Mouse (Mus musculus) urinary bladder, postnatal 25 days (tissue): ENCODE measurements around the gene Yod1.

Experiments used
- DNase-seq: peaks from one replicate; pipeline ENCODE4 v3.0.0; 2022; ENCODE audit warnings: low spot score

Gene Yod1

GRCm38 (mm10) chr1:130717291-130717871 lies at the start of gene Yod1:
Gene Yod1, plus strand, starts transcription at chr1:130717327.
- peak; percentile 90 for DNase-seq

DNA sequence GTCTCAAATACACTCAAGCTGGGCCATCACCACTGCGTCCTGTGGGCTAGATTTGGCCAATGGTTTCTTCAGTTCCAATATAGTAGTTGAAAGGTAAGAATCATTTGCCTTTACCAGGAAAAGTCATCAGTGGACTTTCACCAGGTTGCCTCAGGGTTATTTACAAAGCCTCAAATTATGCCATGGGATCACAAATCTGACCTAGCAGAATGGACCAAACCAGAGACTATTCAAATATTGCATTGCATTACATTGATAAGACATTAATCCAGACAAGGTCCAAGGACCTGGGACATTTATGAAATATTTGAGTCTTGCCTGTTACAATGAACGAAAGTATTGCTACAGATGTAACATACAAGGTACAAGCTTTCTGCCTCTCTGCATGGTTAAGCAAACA lies 38.6 kb upstream of the Yod1 start:
- DNase-seq = no peak

- DNase-seq = no peak
Observed at GRCm38 (mm10) chr1:130681075-130681474, 36.1 kb upstream of the Yod1 start.

DNA sequence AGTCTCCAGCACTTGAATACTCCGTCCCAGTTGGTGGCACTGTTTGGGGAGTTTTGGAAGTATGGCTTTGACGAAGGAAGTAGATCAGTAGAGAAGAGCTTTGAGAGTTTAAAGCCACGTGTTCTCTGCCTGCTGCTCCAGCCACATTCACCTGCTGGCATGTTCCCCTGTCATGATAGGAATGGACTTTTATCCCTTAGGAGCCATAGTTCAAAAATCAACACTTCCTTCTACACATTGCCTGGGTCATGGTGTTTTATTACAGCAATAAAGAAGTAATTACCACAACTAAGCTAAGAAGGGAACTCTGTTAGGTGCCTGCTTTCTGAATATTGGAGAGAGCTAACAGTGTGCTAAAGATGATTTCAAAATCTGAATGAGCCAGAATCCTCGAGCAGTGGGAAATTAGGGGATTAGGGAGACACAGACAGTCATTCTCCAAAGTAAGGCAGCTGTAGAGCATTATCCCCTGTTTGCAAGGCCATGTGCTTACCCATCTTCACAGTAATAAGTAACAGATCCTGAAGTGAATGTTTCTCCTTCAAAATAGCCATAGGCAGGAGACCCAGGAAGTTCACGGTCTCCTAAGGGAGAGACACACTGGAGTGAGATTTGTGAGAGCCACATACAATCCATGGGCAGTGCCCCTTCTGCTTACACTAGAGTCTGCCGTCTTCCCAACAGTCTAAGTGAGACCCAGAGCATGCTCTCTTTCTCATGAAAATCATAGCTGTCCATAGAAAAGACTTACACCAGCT lies 35.3 kb upstream of the Yod1 start:
- DNase-seq = no peak

DNA sequence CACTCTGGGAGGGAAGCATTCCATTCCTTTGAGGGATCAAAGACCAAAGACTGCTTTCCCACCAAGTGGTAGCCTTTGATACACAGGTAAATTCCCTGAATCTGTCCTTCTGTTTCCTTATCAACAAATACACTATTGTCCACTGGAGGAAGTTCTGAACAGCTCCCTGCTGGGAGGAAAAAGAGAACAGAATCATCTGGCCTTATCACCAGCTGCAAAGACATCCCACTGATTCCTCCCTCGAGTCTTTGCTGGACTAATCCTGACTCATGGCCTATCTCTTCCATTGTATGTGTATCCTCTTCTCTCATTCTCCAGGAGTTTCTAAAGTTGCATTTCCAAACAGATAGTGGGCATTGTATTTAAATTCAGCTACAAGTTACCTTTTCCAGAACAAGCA lies 33.2 kb upstream of the Yod1 start:
- DNase-seq = no peak

DNA sequence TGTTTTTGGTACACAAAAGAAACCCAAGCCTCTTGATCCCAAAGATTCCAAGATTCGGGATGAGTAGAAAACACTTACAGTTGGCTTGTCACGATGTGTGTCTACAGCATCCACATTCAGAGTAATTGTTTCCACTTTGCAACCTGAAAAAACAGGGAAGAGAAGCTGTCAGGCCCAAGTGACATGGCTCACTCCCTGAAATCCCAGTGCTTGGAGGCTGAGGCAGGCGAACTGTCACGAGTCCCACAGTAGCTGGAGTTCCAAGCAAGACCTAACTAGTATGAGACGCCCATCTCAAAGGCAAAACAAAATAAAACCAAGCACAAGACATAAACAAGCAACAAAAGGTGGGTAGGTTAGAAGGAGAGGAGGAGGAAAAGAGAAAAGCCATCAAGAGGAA lies 18.5 kb upstream of the Yod1 start:
- DNase-seq = no peak

GRCm38 (mm10) chr1:130699937-130700633 lies 17.0 kb upstream of the Yod1 start:
- DNase-seq = no peak

GRCm38 (mm10) chr1:130701976-130702375 lies 15.2 kb upstream of the Yod1 start:
- no peak for DNase-seq

DNA sequence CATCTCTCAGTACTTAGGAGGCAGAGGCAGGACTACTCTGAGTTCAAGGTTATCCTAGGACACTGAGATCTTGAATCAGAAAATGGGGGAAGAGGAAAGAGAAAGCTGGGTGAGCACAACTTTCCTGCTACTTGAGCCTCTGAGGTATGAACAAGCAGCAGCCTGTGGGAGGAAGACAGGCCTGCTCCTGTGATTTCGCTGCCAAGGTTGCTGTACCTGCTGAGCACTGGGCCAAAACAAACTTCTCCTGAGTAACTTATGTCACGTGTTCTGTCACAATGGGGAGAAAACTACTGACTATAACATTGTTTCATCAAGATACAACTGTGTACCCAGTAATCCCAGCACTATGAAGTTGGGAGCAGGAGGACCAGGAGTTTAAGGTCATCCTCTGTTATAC lies 13.5 kb upstream of the Yod1 start:
- DNase-seq = no peak

GRCm38 (mm10) chr1:130710283-130711080 lies 6.6 kb upstream of the Yod1 start:
- no peak for DNase-seq

DNA sequence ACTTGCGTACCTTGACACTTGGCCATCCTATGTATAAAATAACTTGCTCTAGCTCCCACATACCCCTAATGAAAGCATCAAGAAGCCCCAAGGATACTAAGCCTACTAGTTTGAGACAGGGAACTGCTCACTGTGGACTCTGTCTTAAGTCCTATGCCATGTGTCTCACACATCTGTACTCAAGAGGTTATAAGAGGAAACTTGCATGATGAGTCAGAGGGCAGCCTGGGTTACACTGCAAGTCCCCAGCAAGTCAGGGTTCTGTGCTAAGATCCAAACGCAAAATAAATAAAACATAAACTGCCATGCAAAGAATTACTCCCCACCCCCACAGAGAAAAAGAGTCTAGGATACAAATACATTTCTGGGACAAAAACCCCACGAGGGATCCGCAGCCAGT lies 3.1 kb upstream of the Yod1 start:
- no peak for DNase-seq

DNA sequence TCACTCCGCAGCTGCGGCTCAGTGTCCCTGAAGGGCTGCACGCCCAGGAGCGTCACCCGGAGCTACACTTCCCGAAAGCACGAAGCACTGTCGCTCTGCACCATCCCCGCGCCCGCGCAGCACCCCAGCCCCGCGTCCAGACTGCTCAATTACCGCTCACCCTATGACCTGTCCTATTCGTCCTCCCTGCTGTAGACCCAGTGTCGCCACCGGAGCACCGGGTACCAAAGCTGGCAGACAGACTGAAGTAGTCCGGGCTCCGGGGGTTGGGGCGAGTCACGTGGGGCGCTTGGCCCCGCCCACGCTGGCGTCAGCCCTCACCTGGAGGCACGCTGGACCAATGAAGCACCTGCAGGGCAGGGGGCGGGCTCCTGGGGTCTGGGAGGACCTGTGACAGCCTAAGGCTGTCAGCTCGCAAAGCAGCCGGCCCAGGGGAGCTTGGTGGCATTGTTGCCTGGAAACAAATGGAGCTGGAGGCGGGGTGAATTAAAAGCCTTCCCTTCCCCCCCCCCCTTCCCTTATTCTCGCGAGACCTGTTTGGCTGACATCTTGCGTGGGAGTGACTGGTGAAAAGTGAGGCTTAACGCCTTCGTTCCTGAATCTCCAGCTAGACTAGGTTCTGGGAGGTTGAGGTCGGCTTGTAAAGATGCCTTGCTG lies 1.4 kb upstream of the Yod1 start, which contains the start of gene Gm29427:
Gene Gm29427 (minus strand): TSS at position 239 of the 657 bp plus-strand sequence.
- peak; percentile 89 for DNase-seq

GRCm38 (mm10) chr1:130716218-130716512 lies 962 bp upstream of the Yod1 start:
- no peak for DNase-seq

DNA sequence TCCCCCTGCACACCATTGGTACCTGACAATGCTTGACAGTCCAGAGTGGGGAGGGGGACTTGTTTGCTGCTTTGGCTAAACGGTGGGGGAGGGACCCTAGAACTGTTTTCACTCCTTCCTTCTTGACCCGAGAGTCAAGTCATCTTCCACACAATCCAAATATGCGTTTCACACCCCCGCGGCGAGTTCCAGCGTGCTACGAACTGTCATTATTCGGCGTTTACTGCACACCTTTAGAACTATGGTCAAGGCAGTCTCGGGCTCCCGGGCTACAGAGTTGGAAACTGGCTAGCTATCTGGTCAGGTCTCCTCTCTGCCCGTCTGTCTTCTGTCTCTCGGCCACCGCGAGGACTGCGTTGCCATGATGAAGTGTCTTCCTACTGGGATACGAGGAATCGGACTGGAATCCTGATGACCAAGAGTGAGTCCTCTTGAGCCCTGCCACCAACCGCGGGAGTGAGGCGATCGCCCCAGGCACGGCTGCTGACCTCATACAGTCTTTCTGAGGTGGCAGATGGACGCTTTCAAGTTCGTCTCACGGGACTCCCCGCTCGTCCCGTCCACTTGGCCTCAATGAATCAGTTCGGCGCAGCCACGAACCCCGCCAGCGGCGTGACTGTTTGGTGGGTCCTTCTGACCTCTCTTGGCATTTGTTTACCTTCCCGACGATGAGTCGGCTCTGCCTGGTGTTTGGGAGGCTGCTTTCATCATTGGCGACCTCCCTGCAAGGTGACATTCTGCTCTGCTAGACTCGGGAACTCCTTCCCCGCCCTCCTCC lies 425 bp upstream of the Yod1 start:
- no peak for DNase-seq

GRCm38 (mm10) chr1:130724206-130724605 lies 7.1 kb downstream of the Yod1 start:
- no peak for DNase-seq

GRCm38 (mm10) chr1:130726396-130726795 lies 9.3 kb downstream of the Yod1 start:
- no peak for DNase-seq

DNA sequence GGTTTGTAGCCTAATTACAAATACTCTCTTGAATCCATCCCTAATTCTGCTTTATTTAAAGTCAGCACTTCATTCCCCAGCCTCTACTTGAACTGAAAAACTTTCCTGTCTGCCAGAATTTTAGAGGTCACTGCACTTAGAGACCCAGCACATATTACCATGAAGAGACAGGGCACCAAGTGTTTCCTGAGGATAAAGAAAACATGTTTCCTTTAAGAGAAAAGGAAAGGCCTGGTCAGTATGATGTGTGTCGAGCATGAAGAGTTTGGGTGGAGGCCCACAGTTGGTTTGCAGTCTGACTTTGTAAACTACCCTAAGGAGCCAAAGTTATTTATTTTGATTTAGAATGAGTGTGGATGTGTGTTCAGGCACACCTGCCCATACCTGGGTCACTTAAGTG lies 10.9 kb downstream of the Yod1 start:
- DNase-seq = no peak

DNA sequence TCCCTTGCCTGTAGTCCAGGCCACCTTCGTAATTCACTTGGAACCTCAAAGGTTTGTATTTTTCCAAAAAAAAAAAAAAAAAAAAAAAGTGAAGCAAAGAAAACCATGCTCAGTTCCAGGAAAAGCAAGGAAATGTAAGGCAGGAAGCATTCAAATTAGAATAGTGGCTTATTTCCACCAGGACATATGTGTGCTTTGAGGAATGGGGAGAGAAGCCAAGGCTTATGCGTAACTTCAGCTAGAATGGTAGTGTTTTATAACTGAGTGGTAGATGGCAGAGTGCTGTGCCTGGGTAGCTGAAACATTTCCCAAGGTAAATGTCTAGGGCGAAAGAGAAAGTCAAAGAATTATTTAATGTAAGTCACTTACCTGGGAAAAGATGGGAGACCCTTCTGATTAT lies 11.6 kb downstream of the Yod1 start:
- DNase-seq = no peak

DNA sequence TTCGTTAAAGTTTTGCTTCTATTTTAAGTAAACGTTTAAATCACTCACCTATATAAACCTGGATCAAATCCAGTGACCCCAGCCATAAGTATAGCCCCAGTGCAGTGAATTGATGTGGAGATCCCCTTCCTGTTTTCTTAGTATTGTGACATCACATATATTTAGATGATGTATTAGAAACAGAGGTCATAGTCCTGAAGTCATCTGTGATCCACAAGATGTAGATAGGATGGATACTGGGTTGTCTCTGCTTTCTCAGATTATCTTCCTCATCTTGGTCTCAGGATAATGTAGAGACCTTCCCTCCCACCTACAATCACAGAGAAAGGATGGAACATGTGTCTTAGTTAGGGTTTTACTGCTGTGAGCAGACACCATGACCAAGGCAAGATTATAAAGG lies 12.0 kb downstream of the Yod1 start, which contains the start of gene Pfkfb2:
Gene Pfkfb2 (minus strand): TSS at position 101 of the 400 bp plus-strand sequence.
- DNase-seq = no peak

DNA sequence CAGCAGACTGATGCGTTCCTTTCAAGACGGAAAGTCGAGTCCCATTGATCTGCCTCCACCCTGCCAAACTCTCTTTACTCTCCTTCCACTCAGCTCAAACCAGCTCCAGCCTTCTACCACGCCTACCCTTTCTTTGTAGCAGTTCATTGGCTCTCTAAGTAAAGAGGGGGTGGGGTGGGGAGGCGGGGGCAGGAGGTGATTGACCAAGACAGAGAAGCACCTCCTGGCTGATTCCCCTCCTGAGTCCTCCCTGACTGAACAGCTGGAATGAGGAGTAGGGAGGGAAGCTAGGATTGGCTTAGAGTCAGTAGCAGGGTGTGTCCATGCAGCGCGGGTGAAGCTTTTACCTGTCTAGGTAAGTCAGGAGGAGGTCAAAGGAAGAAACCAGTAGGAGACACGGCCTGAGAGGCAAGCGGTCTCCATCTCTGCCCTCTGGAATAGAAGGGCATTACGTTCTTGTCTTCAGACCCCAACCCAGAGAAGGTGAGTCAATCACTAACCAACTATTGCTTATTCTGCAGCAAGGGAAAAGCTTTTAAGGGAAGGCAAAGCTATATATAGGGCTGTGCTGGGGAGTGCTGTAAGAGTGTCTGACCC lies 14.7 kb downstream of the Yod1 start, which contains the start of gene AA986860:
Gene AA986860 (plus strand): TSS at position 236 of the 597 bp plus-strand sequence.
- DNase-seq = peak; percentile 23
